Mouse (Mus musculus) large intestine, adult 2 months (tissue): ENCODE results near the gene Syap1. TPM values are rescaled to one million over a fixed set of nuclear protein-coding genes. Genes with fewer than 3 reads are reported as not detected.
"Not testable (repeated sequence)": the region's sequence is repeated elsewhere in the genome, so short reads cannot be mapped to it uniquely, and the experiment has no call there.

ENCODE experiments used
- DNase-seq: peaks from one replicate; pipeline ENCODE4 v3.0.0-alpha.2; 2012; ENCODE audit warnings: low read depth, low spot score
- WGBS: fragments of 180-500 bp; shearing (Covaris S2); methylation state at CpG from one replicate; pipeline ENCODE4 v1.1.7; 2018; 5-methylcytosine and 5-hydroxymethylcytosine counted together
- polyA plus RNA-seq: library from polyadenylated mRNA; depleted of rRNA; stranded (reverse); fragments of >200 nt; gene quantifications from 2 replicates; pipeline ENCODE4 v1.2.3, GENCODE M21; 2012; rRNA removed

Syap1 gene
- polyA plus RNA-seq = 7.8 and 12.5 TPM in 2 replicates

DNA sequence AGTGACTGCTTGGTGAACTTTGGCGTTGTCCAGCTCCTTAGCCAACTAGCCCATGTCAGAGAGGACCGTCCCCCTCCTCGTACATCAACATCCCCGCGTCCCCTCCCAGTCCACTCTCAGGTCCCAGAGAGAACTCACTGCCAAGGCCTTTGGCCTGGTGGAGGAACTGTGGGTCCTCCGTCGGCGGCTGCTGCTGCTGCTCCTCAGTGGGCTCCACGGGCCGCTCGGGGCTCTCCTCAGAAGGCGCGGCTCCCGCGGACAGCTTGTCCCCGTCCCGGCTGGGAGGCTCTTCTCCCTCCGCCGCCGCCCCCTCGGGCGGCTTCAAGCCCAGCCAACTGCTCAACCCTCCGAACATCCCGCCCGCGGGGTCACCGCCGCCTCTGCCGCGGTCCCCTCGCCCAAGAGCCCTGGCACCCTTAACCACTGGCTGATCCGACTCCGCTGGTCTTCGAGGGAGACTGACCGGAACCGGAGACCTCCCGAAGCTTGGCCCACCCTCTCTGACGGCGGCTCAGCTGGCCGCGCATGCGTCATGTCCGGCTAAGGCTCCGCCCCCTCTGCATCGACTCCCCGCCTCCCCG lies at the start of gene Syap1:
Gene Syap1, minus strand, starts transcription at position 517 of the 581 bp plus-strand sequence.
- 13% methylated on average over 37 of the region's 47 CpGs for WGBS

DNA sequence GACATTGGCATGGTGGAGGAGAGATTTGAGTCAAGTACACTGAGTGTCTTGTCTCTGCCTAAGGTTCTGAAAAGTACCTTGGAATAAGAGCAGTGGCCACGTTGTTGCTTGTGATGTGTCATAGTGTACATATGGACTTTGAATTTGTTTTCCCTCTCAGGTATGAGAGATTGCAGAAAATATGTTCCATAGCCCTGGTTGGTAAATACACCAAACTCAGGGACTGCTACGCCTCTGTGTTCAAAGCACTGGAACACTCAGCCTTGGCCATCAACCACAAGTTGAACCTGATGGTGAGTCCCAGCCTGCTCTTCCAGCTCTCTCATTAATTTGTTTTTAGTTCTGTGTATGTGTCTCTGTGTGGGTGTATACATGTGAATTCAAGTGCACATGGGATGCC lies 43.2 kb upstream of the Syap1 start:
- DNase-seq = no peak
- 73% methylated on average over 2 of the region's 2 CpGs for WGBS

More for the DNA sequence above, at the start of gene Syap1:
- DNase-seq = peak; percentile 22

- WGBS = 38% methylated on average over 8 of the region's 8 CpGs
Measured at GRCm38 (mm10) chrX:162921487-162922125, 33.4 kb upstream of the Syap1 start.

GRCm38 (mm10) chrX:162915697-162916096 lies 27.4 kb upstream of the Syap1 start:
- WGBS = 23% methylated on average over 5 of the region's 5 CpGs
- no peak for DNase-seq

More at GRCm38 (mm10) chrX:162921487-162922125, 33.4 kb upstream of the Syap1 start:
- peak; percentile 19 for DNase-seq

DNA sequence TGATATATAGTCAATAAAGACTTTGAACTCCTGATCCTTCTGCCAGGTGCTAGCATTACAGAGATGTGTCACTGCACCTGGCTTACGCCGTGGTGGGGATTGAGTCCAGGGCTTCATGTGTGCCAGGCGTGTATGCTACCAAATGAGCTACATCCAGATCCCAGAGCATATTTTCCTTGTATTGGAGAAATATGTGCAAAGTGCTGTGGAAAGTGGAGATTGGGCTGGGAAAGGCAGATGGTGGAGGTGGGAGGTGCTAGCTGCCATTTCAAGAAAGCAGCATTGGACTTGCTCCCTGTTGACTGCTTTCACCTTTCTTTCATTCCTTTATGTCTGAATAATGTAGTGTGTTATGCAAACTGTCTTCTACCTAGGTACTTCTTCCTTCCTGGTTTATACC lies 25.4 kb upstream of the Syap1 start:
- WGBS = 68% methylated on average over 3 of the region's 3 CpGs
- no peak for DNase-seq

- 86% methylated on average over 3 of the region's 3 CpGs for WGBS
- no peak for DNase-seq
Measured at GRCm38 (mm10) chrX:162907554-162907953, 19.3 kb upstream of the Syap1 start.

GRCm38 (mm10) chrX:162902040-162902734 lies 13.9 kb upstream of the Syap1 start:
- peak; percentile 16 for DNase-seq
- WGBS = 18% methylated on average over 29 of the region's 29 CpGs

- no peak for DNase-seq
Measured at GRCm38 (mm10) chrX:162901371-162902039, 13.3 kb upstream of the Syap1 start.

DNA sequence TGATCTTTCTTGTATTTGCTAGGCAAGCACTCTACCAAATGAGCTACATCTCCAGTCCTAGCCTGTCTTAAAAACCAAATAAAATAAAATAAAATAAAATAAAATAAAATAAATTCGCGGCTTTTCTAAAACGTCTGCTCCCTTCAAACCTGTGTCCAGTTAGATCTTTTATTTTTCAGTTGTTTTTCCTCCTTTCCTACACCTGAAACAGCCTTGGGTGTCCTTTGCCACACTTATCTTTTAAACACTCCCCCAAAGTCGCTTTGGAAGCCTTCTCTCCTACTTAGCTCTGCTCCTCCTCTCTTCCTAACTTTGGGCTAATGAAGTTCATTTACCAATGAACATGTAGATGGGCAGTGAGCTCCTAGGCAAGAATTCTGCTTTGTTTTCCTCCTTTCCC lies 12.7 kb upstream of the Syap1 start, which contains the start of gene Ctps2:
Gene Ctps2, plus strand, starts transcription at position 301 of the 400 bp plus-strand sequence.
- 31% methylated on average over 4 of the region's 4 CpGs for WGBS
- DNase-seq = no peak

More at GRCm38 (mm10) chrX:162901371-162902039, 13.3 kb upstream of the Syap1 start:
- WGBS = 15% methylated on average over 18 of the region's 25 CpGs

- 52% methylated on average over 9 of the region's 25 CpGs for WGBS
Measured at GRCm38 (mm10) chrX:162888575-162889223, 452 bp upstream of the Syap1 start.

DNA sequence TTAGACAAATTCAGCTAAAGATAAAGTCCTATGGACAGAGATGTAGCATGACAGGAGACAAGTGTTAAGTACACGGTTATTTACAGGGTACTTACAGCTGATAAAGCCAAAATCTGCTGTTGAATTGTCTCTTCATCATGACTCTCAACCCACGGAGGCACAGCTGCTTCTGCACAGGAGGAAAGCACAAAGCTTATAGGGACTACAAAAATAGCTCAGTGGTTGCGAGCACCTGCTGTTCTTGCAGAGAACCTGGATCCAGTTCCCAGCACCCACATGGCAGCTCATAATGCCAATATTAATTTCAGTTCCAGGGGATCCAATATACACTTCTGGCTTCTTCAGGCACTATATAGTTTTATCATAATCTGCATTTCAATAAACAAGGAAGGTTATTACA lies 10.0 kb downstream of the Syap1 start:
- WGBS = 86% methylated on average over 3 of the region's 3 CpGs
- no peak for DNase-seq

More at GRCm38 (mm10) chrX:162888575-162889223, 452 bp upstream of the Syap1 start:
- not testable (repeated sequence) for DNase-seq

DNA sequence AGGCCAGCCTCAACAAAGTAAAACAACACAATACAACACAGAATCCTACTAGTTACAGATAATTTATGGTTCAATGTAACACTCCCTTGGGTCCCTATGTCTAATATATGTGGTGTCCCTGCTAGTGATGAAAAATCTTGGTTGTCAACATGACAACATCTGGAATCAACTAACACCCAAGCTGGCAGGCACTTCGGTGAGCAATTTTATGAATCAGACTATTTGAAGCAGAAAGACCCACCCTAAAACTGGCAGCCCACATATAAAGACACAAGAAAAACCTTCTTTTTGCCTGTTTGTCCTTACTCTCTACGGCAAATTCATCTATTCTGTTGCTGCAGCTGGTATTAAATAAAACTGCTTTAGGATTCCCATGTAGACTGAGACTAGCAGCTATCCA lies 14.5 kb downstream of the Syap1 start:
- 95% methylated on average over 2 of the region's 2 CpGs for WGBS
- no peak for DNase-seq

DNA sequence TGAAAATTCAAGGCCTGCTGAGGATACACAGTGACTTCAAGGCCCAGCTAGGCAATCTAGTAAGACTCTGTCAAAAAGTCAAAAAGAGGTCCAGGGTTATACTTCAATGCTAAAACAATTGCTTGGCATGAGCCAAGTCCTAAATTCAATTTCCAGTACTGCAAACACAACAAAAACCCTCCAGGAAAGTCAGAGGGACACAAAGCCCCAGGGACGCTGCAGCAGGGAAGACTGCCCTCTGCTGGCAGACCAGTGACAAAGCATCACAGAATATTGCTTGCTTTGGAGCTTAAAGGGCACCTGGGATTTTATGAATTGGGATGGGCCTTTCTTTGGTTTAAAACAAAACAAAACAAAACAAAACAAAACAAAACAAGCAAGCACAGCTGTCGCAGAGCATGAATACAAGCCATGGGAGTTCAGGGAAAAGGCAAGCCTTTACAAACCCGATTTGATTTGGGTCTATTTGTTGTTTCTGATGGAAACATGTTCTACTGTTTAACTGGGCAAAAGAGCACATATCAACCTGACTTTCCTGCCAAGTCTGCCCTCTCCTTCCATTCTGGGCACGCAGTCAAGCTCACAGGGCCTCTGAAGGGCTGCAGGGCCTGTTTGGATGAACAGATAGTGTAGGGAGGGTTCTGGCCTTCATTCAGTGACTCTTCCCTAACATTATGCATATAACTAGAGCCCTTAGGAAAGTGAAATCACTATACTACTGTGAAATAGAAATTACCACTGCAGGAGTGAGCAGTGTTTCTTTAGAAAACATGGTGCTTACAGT lies 16.3 kb downstream of the Syap1 start:
- WGBS = 23% methylated on average over 4 of the region's 4 CpGs
- no peak for DNase-seq

- DNase-seq = no peak
- WGBS = 75% methylated on average over 3 of the region's 3 CpGs
Measured at GRCm38 (mm10) chrX:162868294-162868965, 19.8 kb downstream of the Syap1 start.

- WGBS = 85% methylated on average over 1 of the region's 1 CpGs
- no peak for DNase-seq
Measured at GRCm38 (mm10) chrX:162848682-162849081, 39.6 kb downstream of the Syap1 start.

DNA sequence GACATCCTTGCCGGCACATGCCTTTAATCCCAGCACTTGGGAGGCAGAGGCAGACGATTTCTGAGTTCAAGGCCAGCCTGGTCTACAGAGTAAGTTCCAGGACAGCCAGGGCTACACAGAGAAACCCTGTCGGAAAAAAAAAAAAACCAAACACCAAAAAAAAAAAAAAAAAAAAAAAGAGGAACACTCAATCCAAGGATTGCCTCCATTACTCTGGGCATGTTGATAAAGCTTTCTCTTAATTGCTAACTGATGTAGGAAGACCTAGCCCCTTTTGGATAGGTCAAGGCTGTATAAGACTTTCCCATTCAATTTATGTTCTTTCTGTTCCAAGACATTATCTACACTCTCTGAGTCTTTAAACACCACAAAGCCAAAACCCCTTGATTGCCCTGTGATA lies 42.7 kb downstream of the Syap1 start:
- WGBS = 79% methylated on average over 3 of the region's 3 CpGs
- DNase-seq = no peak

DNA sequence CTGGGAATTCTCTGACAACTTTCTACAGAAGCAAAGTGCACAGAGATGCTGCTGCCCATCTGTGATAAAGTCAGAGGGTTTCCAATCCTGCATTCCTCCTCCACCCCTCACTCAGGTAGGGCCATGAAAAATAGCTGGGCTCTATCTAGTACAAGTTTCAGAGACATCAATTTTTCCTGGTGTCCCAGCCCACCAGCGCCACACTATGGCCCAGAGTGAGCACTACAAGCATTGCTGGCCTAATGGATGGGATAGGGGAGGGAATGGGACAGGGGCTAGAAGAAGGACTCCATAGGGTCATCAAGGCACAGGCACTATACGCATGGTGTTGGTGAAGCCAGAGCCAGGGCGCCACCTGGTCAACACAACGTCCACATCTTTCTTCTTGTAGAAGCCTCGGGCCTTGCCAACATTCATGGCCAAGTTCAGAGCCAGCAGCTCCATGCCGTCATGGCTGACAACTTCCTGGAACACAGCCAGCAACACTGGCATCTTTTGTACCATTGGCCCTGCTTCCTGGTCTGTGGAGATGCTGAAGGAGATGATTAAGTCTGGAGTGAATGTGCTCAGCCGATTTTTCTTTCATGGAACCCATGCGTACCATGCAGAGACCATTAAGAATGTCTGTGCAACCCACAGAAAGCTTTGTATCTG lies 43.7 kb downstream of the Syap1 start:
- no peak for DNase-seq

DNA sequence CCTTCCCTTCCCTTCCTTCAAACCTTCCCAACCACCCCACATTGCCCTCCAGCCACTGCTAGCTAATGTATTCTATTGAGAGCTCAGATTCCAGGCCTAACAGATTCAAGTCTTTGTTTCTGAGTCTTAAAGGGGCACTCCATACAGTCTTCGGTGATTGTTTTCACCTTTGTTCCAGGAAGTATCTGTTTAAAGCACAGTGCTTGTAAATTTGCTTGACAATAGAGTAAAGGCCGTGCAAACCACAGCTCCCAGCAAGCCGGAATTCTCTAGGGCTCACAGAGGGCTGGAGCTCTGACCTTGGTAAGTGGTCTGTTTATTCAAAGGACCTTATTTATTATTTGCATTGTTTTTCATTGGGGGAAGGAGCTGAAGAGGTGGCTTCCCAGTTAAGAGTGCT lies 56.1 kb downstream of the Syap1 start:
- DNase-seq = peak; percentile 14
- 31% methylated on average over 3 of the region's 3 CpGs for WGBS

More for the DNA sequence above, 43.7 kb downstream of the Syap1 start:
- 63% methylated on average over 8 of the region's 8 CpGs for WGBS
